Mouse (Mus musculus) neutrophil, adult 5-6 weeks (primary cell): ENCODE measurements at regions not wholly inside any gene's neighbourhood (a gene's known extent, or its start where the extent isn't known, plus 50 kb on each side); places are given as distances from the start of the nearest gene placed in this dataset.

ENCODE experiments used
- ATAC-seq: fragments of 151-379, 151-347 bp; 2 replicates; pipeline ENCODE4 v1.8.0; 2017; ENCODE audit warnings: mild to moderate bottlenecking, moderate TSS enrichment; ENCODE audit not compliant: insufficient number of reproducible peaks, poor library complexity, low FRiP score, severe bottlenecking; ENCODE audit errors: extremely low read depth

- ATAC-seq: no peak
These were observed 77.5 kb downstream of the Abo start for GRCm38 (mm10) chr2:26787312-26787711.

GRCm38 (mm10) chr2:26777016-26777415 lies 87.8 kb downstream of the Abo start:
- no peak for ATAC-seq

- no peak for ATAC-seq
These were observed 82.3 kb upstream of the Lcn4 start for GRCm38 (mm10) chr2:26753357-26753756.

GRCm38 (mm10) chr2:26751916-26752315 lies 80.8 kb upstream of the Lcn4 start:
- ATAC-seq: no peak

GRCm38 (mm10) chr2:26744341-26744740 lies 73.3 kb upstream of the Lcn4 start:
- ATAC-seq: 0 out of 2 replicates have a peak, but pooled peaks have one; percentile 23

- ATAC-seq: no peak
These were observed 67.8 kb upstream of the Lcn4 start for GRCm38 (mm10) chr2:26738926-26739325.

GRCm38 (mm10) chr2:26737725-26738124 lies 66.6 kb upstream of the Lcn4 start:
- no peak for ATAC-seq
